9 mouse cellular contexts compared by ENCODE assay signal in genomic region chr2:116056826-116057225, GRCm38 (mm10). TPM values are rescaled to one million over a fixed set of nuclear protein-coding genes. Genes with fewer than 3 reads are reported as not detected.
DNase-seq lines count a peak whose midpoint lies in the region; ATAC-seq lines count a peak whose summit lies in the region.
"Had no signal": no experiment of that assay in that cellular context is flagged by ENCODE, and none has a peak within 500 bp of the region (broad histone marks: within the 10 kb centered on the region; RNA-seq: fewer than 3 reads in every experiment).

No protein-coding gene starts in this region.

- 0 out of 2 replicates have a peak, but pooled peaks cover 3% of the 10 kb centered on the region for H3K27me3 ChIP-seq in forebrain, embryonic 13.5 days
- no peaks in the 10 kb centered on the region for H3K27me3 ChIP-seq in hindbrain, embryonic 16.5 days (replicated peaks; ENCODE audit: control insufficient read depth, insufficient read depth, low read length)
- H3K27me3 ChIP-seq in neural tube, embryonic 15.5 days (replicated peaks): no peaks in the 10 kb centered on the region

- peak overlapping the region; percentile 100 for H3K9ac ChIP-seq in forebrain, embryonic 13.5 days
- H3K9ac ChIP-seq in hindbrain, embryonic 16.5 days (ENCODE audit: low read depth, low read length): peak overlapping the region; percentile 48; the same call in 1 of the 2 replicates
- 0 out of 2 replicates have a peak overlapping the region, but pooled peaks have one; percentile 17 for H3K9ac ChIP-seq in neural tube, embryonic 15.5 days (replicated peaks)

- H3K36me3 ChIP-seq in forebrain, embryonic 13.5 days (ENCODE audit: poor library complexity, severe bottlenecking): peaks cover 39% of the 10 kb centered on the region
- H3K36me3 ChIP-seq in hindbrain, embryonic 16.5 days (ENCODE audit: control insufficient read depth, insufficient read depth, low read length): no peaks in the 10 kb centered on the region
- H3K36me3 ChIP-seq in neural tube, embryonic 15.5 days: no peaks in the 10 kb centered on the region

- H3K4me3 ChIP-seq in forebrain, embryonic 13.5 days: peak overlapping the region; percentile 91
- peak overlapping the region; percentile 59 for H3K4me3 ChIP-seq in hindbrain, embryonic 16.5 days (ENCODE audit: low read length)
- peak overlapping the region; percentile 19 for H3K4me3 ChIP-seq in neural tube, embryonic 15.5 days (replicated peaks)

- peak overlapping the region; percentile 86 for H3K4me2 ChIP-seq in forebrain, embryonic 13.5 days
- H3K4me2 ChIP-seq in hindbrain, embryonic 16.5 days (ENCODE audit: low read length): peak overlapping the region; percentile 64
- H3K4me2 ChIP-seq in neural tube, embryonic 15.5 days: peak overlapping the region; percentile 81

- peak; percentile 3 for DNase-seq in kidney, postnatal 14 days
- DNase-seq in kidney, postnatal 10 days: no peak
- no peak for DNase-seq in spleen, adult 12 weeks (ENCODE audit: low spot score)
- DNase-seq: gastrocnemius, postnatal 14 days had no signal

- H3K27ac ChIP-seq in forebrain, embryonic 13.5 days: peak overlapping the region; percentile 98
- peak overlapping the region; percentile 46; the same call in 1 of the 2 replicates for H3K27ac ChIP-seq in hindbrain, embryonic 16.5 days (ENCODE audit: low read depth, low read length)
- H3K27ac ChIP-seq in neural tube, embryonic 15.5 days (replicated peaks): peak overlapping the region; percentile 37; the same call in 1 of the 2 replicates

- H3K9me3 ChIP-seq in forebrain, embryonic 13.5 days (replicated peaks): no peaks in the 10 kb centered on the region
- no peaks in the 10 kb centered on the region for H3K9me3 ChIP-seq in hindbrain, embryonic 16.5 days (ENCODE audit: control insufficient read depth, low read length)
- no peaks in the 10 kb centered on the region for H3K9me3 ChIP-seq in neural tube, embryonic 15.5 days (replicated peaks)

- H3K4me1 ChIP-seq in forebrain, embryonic 13.5 days: peaks cover 77% of the 10 kb centered on the region
- H3K4me1 ChIP-seq in hindbrain, embryonic 16.5 days (ENCODE audit: control insufficient read depth, insufficient read depth, low read depth, low read length): peaks cover 9% of the 10 kb centered on the region
- H3K4me1 ChIP-seq in neural tube, embryonic 15.5 days: peaks cover 41% of the 10 kb centered on the region

- ATAC-seq in forebrain, embryonic 13.5 days: no peak
- ATAC-seq in hindbrain, embryonic 16.5 days: no peak
- no peak for ATAC-seq in neural tube, embryonic 15.5 days (ENCODE audit: low FRiP score)
- no peak for ATAC-seq in CD4-positive, CD25-positive, alpha-beta regulatory T cell, adult 4 months
- ATAC-seq: lung, postnatal 0 days had no signal

- 60% methylated on average over 7 of the region's 7 CpGs for WGBS in forebrain, embryonic 13.5 days
- WGBS in hindbrain, embryonic 16.5 days: 57% methylated on average over 7 of the region's 7 CpGs
- 68% methylated on average over 7 of the region's 7 CpGs for WGBS in neural tube, embryonic 15.5 days

RNA-seq across cellular contexts. Expression of gene Meis2, which starts 8.8 kb away (rescaled TPM):
- polyA plus RNA-seq in forebrain, embryonic 13.5 days (2015; fragmentation: Nextera tagmentation; extraction: Ambion mirVana): 128 and 130 TPM in 2 replicates
- 128 and 131 TPM in 2 replicates for polyA plus RNA-seq in hindbrain, embryonic 16.5 days (2015; fragmentation: Nextera tagmentation; extraction: Ambion mirVana)
- 74.4 and 95.5 TPM in 2 replicates for polyA plus RNA-seq in neural tube, embryonic 15.5 days (2015; fragmentation: Nextera tagmentation; extraction: Ambion mirVana)
- not detected for polyA plus RNA-seq in CD4-positive, CD25-positive, alpha-beta regulatory T cell, adult 4 months (2017; shearing (Covaris generic))

Comparison
In these comparisons a context has a peak if more than half of its experiments do, and no peak if none do; other contexts are left out.
1. H3K27ac ChIP-seq: peak in every context shown above with its lines; median percentile 98 in forebrain, embryonic 13.5 days; 46 in hindbrain, embryonic 16.5 days; 37 in neural tube, embryonic 15.5 days.
2. H3K4me3 ChIP-seq: peak in every context shown above with its lines; median percentile 91 in forebrain, embryonic 13.5 days; 59 in hindbrain, embryonic 16.5 days; 19 in neural tube, embryonic 15.5 days.
3. H3K9ac ChIP-seq: peak in every context shown above with its lines; median percentile 100 in forebrain, embryonic 13.5 days; 48 in hindbrain, embryonic 16.5 days; 17 in neural tube, embryonic 15.5 days.
4. RNA of gene Meis2, which starts 8.8 kb away (polyA plus RNA-seq): 128 to 130 TPM in forebrain, embryonic 13.5 days, 128 to 131 TPM in hindbrain, embryonic 16.5 days and 74.4 to 95.5 TPM in neural tube, embryonic 15.5 days; not detected in CD4-positive, CD25-positive, alpha-beta regulatory T cell, adult 4 months; every median in the first group is over 10 times any median in the second.
5. Peak in every context shown above with its lines, with median percentiles within 50 percentile points of each other: H3K4me2 ChIP-seq.